In genomic region chr4:76616614-76617013, GRCm38 (mm10) we compare ENCODE assay signal across 18 mouse cellular contexts.
A peak's percentile ranks its signal among the peaks of the same experiment; 100 is the strongest.
DNase-seq lines count a peak whose midpoint lies in the region; TF ChIP-seq lines count a peak whose summit lies in the region.
"Had no signal": no experiment of that assay in that cellular context is flagged by ENCODE, and none has a peak within 500 bp of the region (broad histone marks: within the 10 kb centered on the region; RNA-seq: fewer than 3 reads in every experiment).

No protein-coding gene starts in this region.

- peak; percentile 16 for DNase-seq in layer of hippocampus, adult 11-12 months (ENCODE audit: low spot score)
- no peak for DNase-seq in layer of hippocampus, adult 8-10 months (ENCODE audit: low spot score in 2 of 2)
- DNase-seq in left cerebral cortex, adult 2 months (ENCODE audit: extremely low spot score in 1 of 2, low spot score in 2 of 2): no peak
- no peak for DNase-seq in left cerebral cortex, postnatal 14 days (ENCODE audit: low spot score in 2 of 2)
- peak; percentile 55 for DNase-seq in brain, adult 2 months (ENCODE audit: low read depth, low spot score)
- no peak for DNase-seq in heart, adult 2 months
- DNase-seq: adrenal gland, adult 2 months; adrenal gland, postnatal 10 days; adrenal gland, postnatal 25 days; cerebellum, adult 11-12 months; cerebellum, adult 2 months; cerebellum, adult 9-10 months; cerebellum, postnatal 10 days; cerebellum, postnatal 25 days had no signal

- H3K4me1 ChIP-seq in heart, adult 2 months (ENCODE audit: control insufficient read depth, insufficient read depth, low read length): no peaks in the 10 kb centered on the region
- H3K4me1 ChIP-seq: embryonic facial prominence, embryonic 10.5 days; embryonic facial prominence, embryonic 12.5 days; forebrain, embryonic 13.5 days; forebrain, embryonic 15.5 days had no signal

- H3K27me3 ChIP-seq in heart, adult 2 months (ENCODE audit: control insufficient read depth, insufficient read depth, low read length): no peaks in the 10 kb centered on the region
- H3K27me3 ChIP-seq: embryonic facial prominence, embryonic 12.5 days; forebrain, embryonic 13.5 days; forebrain, embryonic 15.5 days had no signal

- intact Hi-C loops in left cerebral cortex, adult 2 months (cut with DNase I): no loop called here
- intact Hi-C loops in left cerebral cortex, postnatal 14 days (cut with DNase I): loop anchor here (10.0 kb wide), 1 partner anchor 92 kb away; no protein-coding TSS in a partner anchor
- intact Hi-C loops in heart, adult 2 months (cut with DNase I): no loop called here

- TF ChIP-seq EP300 in heart, adult 2 months (IDR thresholded peaks at IDR 0.05; ENCODE audit: insufficient read depth, low read depth, low read length): no peak

- H3K27ac ChIP-seq in left cerebral cortex, adult 2 months: peak overlapping the region; percentile 28; the same call in 1 of the 2 replicates
- H3K27ac ChIP-seq in heart, adult 2 months: no peak overlapping the region
- H3K27ac ChIP-seq: embryonic facial prominence, embryonic 10.5 days; embryonic facial prominence, embryonic 12.5 days; forebrain, embryonic 13.5 days; forebrain, embryonic 15.5 days had no signal

- TF ChIP-seq CTCF in left cerebral cortex, adult 2 months (IDR thresholded peaks at IDR 0.05): no peak
- TF ChIP-seq CTCF in heart, adult 2 months (IDR thresholded peaks at IDR 0.05): no peak

- no peaks in the 10 kb centered on the region for H3K36me3 ChIP-seq in heart, adult 2 months (ENCODE audit: control insufficient read depth, insufficient read depth, low read length)
- H3K36me3 ChIP-seq: embryonic facial prominence, embryonic 10.5 days; embryonic facial prominence, embryonic 12.5 days; forebrain, embryonic 15.5 days had no signal

- H3K9ac ChIP-seq in heart, adult 2 months (ENCODE audit: low read depth, low read length): no peak overlapping the region
- H3K9ac ChIP-seq: embryonic facial prominence, embryonic 12.5 days; forebrain, embryonic 13.5 days; forebrain, embryonic 15.5 days had no signal

- H3K79me2 ChIP-seq in heart, adult 2 months (replicated peaks; ENCODE audit: control insufficient read depth, insufficient read depth, low read length): no peaks in the 10 kb centered on the region

- no peak overlapping the region for H3K4me3 ChIP-seq in left cerebral cortex, adult 2 months
- no peak overlapping the region for H3K4me3 ChIP-seq in heart, adult 2 months
- H3K4me3 ChIP-seq: embryonic facial prominence, embryonic 10.5 days; embryonic facial prominence, embryonic 12.5 days; forebrain, embryonic 13.5 days; forebrain, embryonic 15.5 days had no signal

- no peak for TF ChIP-seq POLR2A in heart, adult 2 months (IDR thresholded peaks at IDR 0.05; ENCODE audit: insufficient read depth, low read depth, low read length)

- 88% methylated on average over 6 of the region's 6 CpGs for WGBS in heart, adult 2 months

Comparison
In these comparisons a context has a peak if more than half of its experiments do, and no peak if none do; other contexts are left out.
1. DNase-seq: peak in layer of hippocampus, adult 11-12 months (single experiment) and brain, adult 2 months (single experiment); none in layer of hippocampus, adult 8-10 months (0 of 2), left cerebral cortex, adult 2 months (0 of 2), left cerebral cortex, postnatal 14 days (0 of 2) and heart, adult 2 months (0 of 2).